Comparison of ENCODE assay signal across 12 mouse cellular contexts in genomic region chr12:54825202-54825601, GRCm38 (mm10). TPM values are rescaled to one million over a fixed set of nuclear protein-coding genes. Genes with fewer than 3 reads are reported as not detected.
DNase-seq lines count a peak whose midpoint lies in the region; ATAC-seq and TF ChIP-seq lines count a peak whose summit lies in the region.
"Had no signal": no experiment of that assay in that cellular context is flagged by ENCODE, and none has a peak within 500 bp of the region (broad histone marks: within the 10 kb centered on the region; RNA-seq: fewer than 3 reads in every experiment).

No protein-coding gene starts in this region.

- peak; percentile 46 for TF ChIP-seq CTCF in lung, adult 2 months (IDR thresholded peaks at IDR 0.05; ENCODE audit: insufficient read depth, low read length)

- no peak for TF ChIP-seq POLR2A in lung, adult 2 months (IDR thresholded peaks at IDR 0.05; ENCODE audit: borderline replicate concordance, extremely low read depth, low read depth, low read length)

- peak; percentile 53; the same call in 1 of the 2 replicates for ATAC-seq in neutrophil, adult 5-6 weeks (ENCODE audit: extremely low read depth, insufficient number of reproducible peaks, low FRiP score, poor library complexity, severe bottlenecking)

- peak; percentile 28 for DNase-seq in embryo, embryonic 10 days (ENCODE audit: low spot score)
- no peak for DNase-seq in embryo, embryonic 11 days
- no peak for DNase-seq in lung, adult 2 months
- DNase-seq in lung, postnatal 25 days (ENCODE audit: low spot score) = no peak
- DNase-seq in ZHBTc4 (ENCODE audit: low read depth, low spot score) (peak; percentile 75), MN1 (ENCODE audit: low spot score) (no peak)
- no peak for DNase-seq in spleen, postnatal 4 days (ENCODE audit: low spot score in 2 of 2)
- DNase-seq: heart, postnatal 36 days had no signal

- H3K4me1 ChIP-seq in lung, adult 2 months (ENCODE audit: control insufficient read depth, insufficient read depth, low read length) = no peaks in the 10 kb centered on the region; the same call in 1 of the 2 replicates
- H3K4me1 ChIP-seq: embryonic facial prominence, embryonic 13.5 days; limb, embryonic 13.5 days had no signal

- no peak overlapping the region for H3K4me3 ChIP-seq in lung, adult 2 months (replicated peaks; ENCODE audit: extremely low read depth, low read depth, low read length)
- H3K4me3 ChIP-seq: embryonic facial prominence, embryonic 13.5 days; limb, embryonic 13.5 days; stomach, embryonic 15.5 days had no signal

- 95% methylated on average over 3 of the region's 3 CpGs for WGBS in lung, adult 2 months

RNA-seq across cellular contexts. Expression of gene Snx6, which starts 29.7 kb away (rescaled TPM):
- 14.4 and 17.0 TPM in 2 replicates for polyA plus RNA-seq in lung, adult 2 months (2012; rRNA removed)
- total RNA-seq in neutrophil, adult 5-6 weeks (2017) = 81.8 and 85.9 TPM in 2 replicates

RNA-seq across cellular contexts. Expression of gene Cfl2, which starts 37.5 kb away (rescaled TPM):
- polyA plus RNA-seq in lung, adult 2 months (2012; rRNA removed) = 12.5 and 27.8 TPM in 2 replicates
- 25.7 and 33.4 TPM in 2 replicates for total RNA-seq in neutrophil, adult 5-6 weeks (2017)

Comparison
In these comparisons a context has a peak if more than half of its experiments do, and no peak if none do; other contexts are left out.
1. DNase-seq: peak in embryo, embryonic 10 days (single experiment) and ZHBTc4 (single experiment); none in embryo, embryonic 11 days (single experiment), lung, adult 2 months (single experiment), lung, postnatal 25 days (single experiment), MN1 (single experiment) and spleen, postnatal 4 days (0 of 2).